Mouse (Mus musculus) hindbrain, embryonic 14.5 days (tissue): ENCODE results near the gene St3gal5. TPM values are rescaled to one million over a fixed set of nuclear protein-coding genes. Genes with fewer than 3 reads are reported as not detected.
A peak's percentile ranks its signal among the peaks of the same experiment; 100 is the strongest.

Experiments used
- ATAC-seq: fragments of 200-750 bp; cut with Nextera tagmentation; 2 replicates; pipeline ENCODE4 v1.8.0; 2017; ENCODE audit warnings: moderate number of reproducible peaks, mild to moderate bottlenecking, moderate TSS enrichment, moderate library complexity; ENCODE audit not compliant: low FRiP score
- DNase-seq: peaks from one replicate; pipeline ENCODE4 v3.0.0-alpha.2; 2015; ENCODE audit warnings: low spot score
- H3K27ac ChIP-seq: fragments of 300-500 bp; sonication (generic); 2 replicates; pipeline ENCODE4 v1.5.1; 2014; ENCODE audit warnings: mild to moderate bottlenecking, moderate library complexity
- H3K27me3 ChIP-seq: fragments of 300-500 bp; sonication (generic); 2 replicates; pipeline ENCODE4 v1.6.1; 2014; ENCODE audit warnings: mild to moderate bottlenecking, low read length, mixed read lengths; ENCODE audit not compliant: control insufficient read depth, insufficient read depth
- H3K36me3 ChIP-seq: fragments of 300-500 bp; sonication (generic); replicated peaks from 2 replicates; pipeline ENCODE4 v1.6.1; 2014; ENCODE audit not compliant: control insufficient read depth, insufficient read depth
- H3K4me1 ChIP-seq: fragments of 300-500 bp; sonication (generic); replicated peaks from 2 replicates; pipeline ENCODE4 v1.6.1; 2014; ENCODE audit warnings: antibody characterized with exemption, low read length, mixed read lengths; ENCODE audit not compliant: control insufficient read depth, insufficient read depth
- H3K4me2 ChIP-seq: fragments of 300-500 bp; sonication (generic); replicated peaks from 2 replicates; pipeline ENCODE4 v1.6.1; 2014; ENCODE audit warnings: mild to moderate bottlenecking, moderate library complexity
- H3K4me3 ChIP-seq: fragments of 300-500 bp; sonication (generic); replicated peaks from 2 replicates; pipeline ENCODE4 v1.5.1; 2014; ENCODE audit warnings: mild to moderate bottlenecking, low read length
- H3K9ac ChIP-seq: fragments of 300-500 bp; sonication (generic); 2 replicates; pipeline ENCODE4 v1.6.1; 2014
- H3K9me3 ChIP-seq: fragments of 300-500 bp; sonication (generic); 2 replicates; pipeline ENCODE4 v1.6.1; 2016; ENCODE audit warnings: low read length; ENCODE audit not compliant: control insufficient read depth
- WGBS: fragments of 180-500 bp; shearing (Covaris S2); extraction: QIAGEN DNeasy Blood & Tissue Kit; methylation state at CpG from one replicate; pipeline ENCODE4 v1.1.7; 2014; 5-methylcytosine and 5-hydroxymethylcytosine counted together
- polyA plus RNA-seq: library from polyadenylated mRNA; unstranded; fragments of >200 nt; fragmentation: Nextera tagmentation; extraction: Ambion mirVana; gene quantifications from 2 replicates; pipeline ENCODE4 v1.2.1, GENCODE M21; 2014

The St3gal5 gene
- polyA plus RNA-seq, 1 experiment from 2014 or later: 64.9 TPM

DNA sequence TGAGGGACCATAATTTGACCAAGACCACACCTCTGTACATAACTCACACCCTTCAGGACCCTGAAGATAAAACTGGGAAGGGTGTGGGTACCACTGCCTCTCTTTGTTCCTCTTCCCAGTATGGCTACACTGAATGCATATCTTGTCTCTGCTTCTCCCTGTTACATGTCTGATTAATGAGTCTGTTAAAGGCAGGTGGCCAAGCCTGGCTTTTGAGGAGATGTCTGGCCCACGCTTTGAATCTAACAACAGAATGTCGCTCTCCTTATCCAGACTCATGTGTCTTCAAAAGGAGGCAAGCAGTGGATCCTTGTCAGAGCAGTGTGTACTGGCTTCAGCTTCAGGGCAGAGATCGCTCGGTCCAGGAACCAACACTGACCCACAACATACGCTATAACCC is 87.2 kb downstream of the St3gal5 start:
- Histone ChIP-seq H3K4me1 (peaks cover 9% of the 10 kb centered on the region; the same call in 1 of the 2 replicates), H3K27ac (no peak overlapping the region), H3K27me3 (peaks cover 13% of the 10 kb centered on the region), H3K4me3 (no peak overlapping the region), H3K9me3 (no peaks in the 10 kb centered on the region), H3K36me3 (no peaks in the 10 kb centered on the region), H3K4me2 (no peak overlapping the region), H3K9ac (no peak overlapping the region)
- no peak for ATAC-seq
- 84% methylated on average over 5 of the region's 5 CpGs for WGBS
- DNase-seq: no peak

DNA sequence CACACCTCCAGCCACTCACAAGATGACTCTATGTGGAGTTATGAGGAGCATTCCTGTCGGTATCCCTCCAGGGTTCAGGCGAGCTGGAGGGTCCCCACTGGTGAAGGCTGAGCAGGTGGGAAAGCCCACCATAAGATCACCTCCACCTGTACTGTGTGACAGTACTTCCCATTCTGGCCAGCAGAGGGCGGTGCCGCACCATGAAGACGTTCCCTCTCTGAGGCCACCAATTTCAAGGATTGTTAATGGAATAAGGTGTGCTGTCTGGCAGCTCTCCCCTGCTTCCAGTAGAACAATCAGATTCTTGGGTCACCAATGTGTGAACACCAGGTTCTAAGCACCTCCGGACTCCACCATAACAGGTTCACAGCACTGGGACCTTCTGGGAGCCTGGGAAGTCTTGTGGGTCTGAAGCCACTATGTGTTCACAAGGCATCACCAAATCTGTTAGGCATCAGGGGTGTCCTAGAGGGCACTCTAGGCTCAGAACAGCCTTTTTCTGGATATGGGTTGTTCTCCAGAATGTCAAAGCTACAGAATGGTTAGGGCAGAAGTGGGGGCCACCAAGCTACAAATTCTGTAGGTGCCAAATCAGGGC is 88.6 kb downstream of the St3gal5 start:
- Histone ChIP-seq H3K27me3 (peaks cover 23% of the 10 kb centered on the region), H3K9ac (no peak overlapping the region), H3K4me3 (no peak overlapping the region), H3K4me2 (no peak overlapping the region), H3K9me3 (no peaks in the 10 kb centered on the region), H3K27ac (no peak overlapping the region), H3K4me1 (peaks cover 10% of the 10 kb centered on the region; the same call in 1 of the 2 replicates), H3K36me3 (no peaks in the 10 kb centered on the region)
- WGBS: 5% methylated on average over 6 of the region's 6 CpGs
- DNase-seq: peak; percentile 84
- peak; percentile 83 for ATAC-seq

DNA sequence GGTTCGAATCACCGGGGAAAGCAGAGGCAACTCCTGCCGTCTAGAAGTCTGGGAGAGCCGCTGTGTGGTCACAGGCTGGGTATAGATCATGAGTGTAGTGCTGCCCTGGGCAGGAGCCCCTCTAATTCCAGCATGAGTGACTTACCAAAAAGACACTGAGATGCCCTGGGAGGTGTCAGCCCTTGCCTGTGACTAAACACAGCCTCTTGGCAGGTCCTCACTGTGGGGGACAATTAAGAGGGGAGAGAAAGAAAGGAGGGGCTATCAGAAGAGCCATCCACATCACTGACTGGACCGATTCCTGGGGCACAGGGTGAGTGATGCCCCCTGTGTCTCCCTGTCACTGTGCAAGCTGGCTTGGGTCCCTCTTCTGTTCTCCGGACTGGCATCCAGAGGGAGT is 89.4 kb downstream of the St3gal5 start:
- H3K27me3 ChIP-seq: peaks cover 30% of the 10 kb centered on the region
- no peak for ATAC-seq
- no peak overlapping the region for H3K4me3 ChIP-seq
- DNase-seq: no peak
- no peaks in the 10 kb centered on the region for H3K9me3 ChIP-seq
- H3K9ac ChIP-seq: no peak overlapping the region
- H3K4me1 ChIP-seq: peaks cover 10% of the 10 kb centered on the region; the same call in 1 of the 2 replicates
- H3K36me3 ChIP-seq: no peaks in the 10 kb centered on the region
- 68% methylated on average over 6 of the region's 6 CpGs for WGBS
- no peak overlapping the region for H3K4me2 ChIP-seq
- H3K27ac ChIP-seq: no peak overlapping the region

DNA sequence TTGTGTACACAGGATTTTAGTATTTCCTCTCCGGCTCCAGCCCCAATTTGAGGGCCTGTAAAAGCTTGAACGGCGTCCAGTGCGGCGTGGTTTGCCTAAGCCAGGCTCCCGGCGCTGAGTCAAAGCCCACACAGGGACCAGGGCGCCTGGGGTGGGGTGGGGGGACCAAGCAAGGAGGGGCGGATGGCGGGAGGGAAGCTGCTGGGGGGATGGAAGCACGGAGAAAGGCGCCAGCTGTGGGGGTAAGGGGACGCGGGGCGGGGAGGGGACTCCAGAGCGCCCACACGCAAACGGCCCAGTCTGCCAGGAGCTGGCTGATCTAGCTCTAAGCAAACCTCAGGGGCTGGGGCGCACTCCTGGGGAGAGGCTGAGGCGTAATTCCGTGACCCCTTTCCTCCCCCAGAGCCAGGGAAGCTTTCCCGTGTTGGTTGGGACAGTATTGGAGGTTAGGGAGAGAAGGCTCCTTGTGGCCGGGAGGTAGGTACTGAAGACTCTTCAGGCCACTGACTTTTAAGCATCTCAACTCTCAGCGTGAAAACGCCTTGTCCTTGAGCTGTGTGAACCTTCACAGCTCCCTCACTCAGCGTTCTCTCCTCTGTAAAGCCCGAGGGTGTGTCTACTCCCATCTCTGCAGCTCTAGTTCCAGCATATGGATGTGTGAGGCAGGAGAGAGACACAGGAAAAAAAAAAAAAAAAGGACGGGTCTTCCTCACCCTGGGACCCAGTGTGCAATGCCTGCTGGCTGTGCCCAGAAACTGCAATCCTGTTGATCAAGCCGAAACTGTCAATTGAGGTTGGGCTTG is 91.9 kb downstream of the St3gal5 start:
- 3% methylated on average over 28 of the region's 29 CpGs for WGBS
- H3K27me3 ChIP-seq: peaks cover 30% of the 10 kb centered on the region

DNA sequence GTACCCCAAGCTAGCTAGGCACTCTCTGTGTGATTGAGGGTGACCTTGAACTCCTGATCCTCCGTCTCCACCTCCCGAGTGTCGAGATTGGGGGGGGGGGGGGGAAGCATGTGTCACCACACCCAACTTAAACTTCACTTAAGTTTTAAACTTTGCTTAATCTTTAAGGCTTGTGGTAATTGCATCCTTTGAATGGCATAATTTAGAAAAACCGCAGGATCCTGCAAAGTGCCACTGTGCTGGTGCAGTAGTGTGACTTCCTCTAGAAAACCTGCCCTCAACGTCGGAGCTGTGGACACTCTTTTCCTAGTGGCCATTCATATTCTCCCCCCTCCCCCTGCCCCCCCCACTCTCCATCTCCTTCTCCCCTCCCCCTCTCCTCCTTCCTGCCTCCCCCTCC is 92.7 kb downstream of the St3gal5 start:
- Histone ChIP-seq H3K4me3 (no peak overlapping the region), H3K4me1 (peaks cover 10% of the 10 kb centered on the region; the same call in 1 of the 2 replicates), H3K27me3 (peaks cover 30% of the 10 kb centered on the region), H3K36me3 (no peaks in the 10 kb centered on the region), H3K4me2 (no peak overlapping the region), H3K9ac (no peak overlapping the region), H3K9me3 (no peaks in the 10 kb centered on the region), H3K27ac (no peak overlapping the region)
- WGBS: 35% methylated on average over 6 of the region's 6 CpGs
- ATAC-seq (no peak), DNase-seq (no peak)

More for the DNA sequence above, 91.9 kb downstream of the St3gal5 start:
- Histone ChIP-seq H3K4me2 (peak overlapping the region; percentile 50), H3K4me1 (peaks cover 10% of the 10 kb centered on the region; the same call in 1 of the 2 replicates), H3K9me3 (no peaks in the 10 kb centered on the region), H3K4me3 (peak overlapping the region; percentile 11; the same call in 1 of the 2 replicates), H3K27ac (no peak overlapping the region), H3K36me3 (no peaks in the 10 kb centered on the region), H3K9ac (peak overlapping the region; percentile 42; the same call in 1 of the 2 replicates)
- ATAC-seq: no peak
- DNase-seq: no peak

DNA sequence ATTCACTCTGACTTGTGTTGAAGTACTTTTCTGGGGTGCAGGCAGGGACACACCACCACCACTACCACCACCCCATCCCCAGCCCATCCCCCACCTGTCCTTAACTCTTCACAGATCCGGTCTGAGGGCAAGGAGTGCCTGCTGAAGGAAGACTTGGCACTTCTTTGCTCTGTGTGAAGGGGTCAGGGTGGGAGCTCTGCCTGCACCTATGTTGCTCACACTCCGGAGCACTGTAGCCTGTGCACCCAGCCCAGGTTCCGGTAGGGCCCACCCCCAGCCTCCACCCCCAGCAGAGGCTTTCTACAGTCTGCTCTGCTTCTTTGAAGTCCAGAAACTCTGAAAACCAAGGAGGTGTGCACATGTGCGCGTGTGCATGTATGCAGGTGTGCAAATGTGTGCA is 93.2 kb downstream of the St3gal5 start:
- H3K9me3 ChIP-seq: peaks cover under 1% of the 10 kb centered on the region; the same call in 1 of the 2 replicates
- 74% methylated on average over 5 of the region's 5 CpGs for WGBS
- H3K36me3 ChIP-seq: no peaks in the 10 kb centered on the region
- no peak overlapping the region for H3K4me3 ChIP-seq
- DNase-seq: no peak
- H3K27me3 ChIP-seq: peaks cover 30% of the 10 kb centered on the region
- H3K27ac ChIP-seq: no peak overlapping the region
- ATAC-seq: no peak
- H3K9ac ChIP-seq: no peak overlapping the region
- peaks cover 10% of the 10 kb centered on the region; the same call in 1 of the 2 replicates for H3K4me1 ChIP-seq
- no peak overlapping the region for H3K4me2 ChIP-seq

DNA sequence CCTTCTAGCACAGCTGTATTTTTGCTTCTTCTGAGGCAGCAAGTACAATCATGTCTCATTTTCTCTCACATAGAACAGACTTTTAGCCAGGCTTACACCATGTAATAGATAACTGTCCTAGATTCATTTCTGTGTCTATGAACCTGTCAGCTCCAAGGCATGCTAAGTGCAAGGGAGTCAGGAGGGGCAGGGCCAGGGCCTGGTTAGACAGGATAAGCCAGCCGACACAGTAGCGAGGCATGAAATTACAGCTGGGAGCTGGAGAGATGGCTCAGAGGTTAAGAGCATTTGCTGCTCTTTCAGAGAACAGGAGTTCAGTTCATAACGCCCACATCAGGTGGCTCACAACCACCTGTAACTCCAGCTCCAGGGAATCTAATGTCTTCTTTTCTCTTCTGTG is 99.3 kb downstream of the St3gal5 start:
- no peak overlapping the region for H3K4me3 ChIP-seq
- H3K27me3 ChIP-seq: 0 out of 2 replicates have a peak, but pooled peaks cover under 1% of the 10 kb centered on the region
- H3K36me3 ChIP-seq: no peaks in the 10 kb centered on the region
- 81% methylated on average over 3 of the region's 3 CpGs for WGBS
- peaks cover 3% of the 10 kb centered on the region; the same call in 1 of the 2 replicates for H3K9me3 ChIP-seq
- no peak overlapping the region for H3K4me2 ChIP-seq
- H3K27ac ChIP-seq: no peak overlapping the region
- H3K4me1 ChIP-seq: no peaks in the 10 kb centered on the region
- DNase-seq (no peak), ATAC-seq (no peak)
- no peak overlapping the region for H3K9ac ChIP-seq

DNA sequence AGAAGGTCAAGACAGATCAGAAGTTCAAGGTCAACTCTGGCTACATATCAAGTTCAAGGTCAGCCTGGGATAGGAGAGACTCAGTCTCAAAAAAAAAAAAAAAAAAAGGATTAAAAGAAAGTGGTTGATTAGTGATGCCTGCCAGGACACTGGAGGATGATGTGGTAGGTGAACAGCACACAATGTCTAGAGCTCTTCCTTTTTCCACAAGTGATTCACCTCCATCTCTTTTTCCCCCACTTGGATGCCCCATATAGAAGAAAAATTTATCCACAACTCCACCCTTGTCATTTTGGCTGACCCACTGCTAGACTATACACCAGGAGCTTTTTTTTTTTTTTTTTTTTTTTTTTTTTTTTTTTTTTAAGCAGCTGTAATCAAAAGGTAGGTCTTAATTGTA is 100.1 kb downstream of the St3gal5 start:
- H3K9me3 ChIP-seq: peaks cover 3% of the 10 kb centered on the region; the same call in 1 of the 2 replicates
- DNase-seq (no peak), ATAC-seq (no peak)
- H3K9ac ChIP-seq: no peak overlapping the region
- no peaks in the 10 kb centered on the region for H3K27me3 ChIP-seq
- H3K27ac ChIP-seq: no peak overlapping the region
- H3K4me2 ChIP-seq: no peak overlapping the region
- no peaks in the 10 kb centered on the region for H3K4me1 ChIP-seq
- no peak overlapping the region for H3K4me3 ChIP-seq
- H3K36me3 ChIP-seq: no peaks in the 10 kb centered on the region

DNA sequence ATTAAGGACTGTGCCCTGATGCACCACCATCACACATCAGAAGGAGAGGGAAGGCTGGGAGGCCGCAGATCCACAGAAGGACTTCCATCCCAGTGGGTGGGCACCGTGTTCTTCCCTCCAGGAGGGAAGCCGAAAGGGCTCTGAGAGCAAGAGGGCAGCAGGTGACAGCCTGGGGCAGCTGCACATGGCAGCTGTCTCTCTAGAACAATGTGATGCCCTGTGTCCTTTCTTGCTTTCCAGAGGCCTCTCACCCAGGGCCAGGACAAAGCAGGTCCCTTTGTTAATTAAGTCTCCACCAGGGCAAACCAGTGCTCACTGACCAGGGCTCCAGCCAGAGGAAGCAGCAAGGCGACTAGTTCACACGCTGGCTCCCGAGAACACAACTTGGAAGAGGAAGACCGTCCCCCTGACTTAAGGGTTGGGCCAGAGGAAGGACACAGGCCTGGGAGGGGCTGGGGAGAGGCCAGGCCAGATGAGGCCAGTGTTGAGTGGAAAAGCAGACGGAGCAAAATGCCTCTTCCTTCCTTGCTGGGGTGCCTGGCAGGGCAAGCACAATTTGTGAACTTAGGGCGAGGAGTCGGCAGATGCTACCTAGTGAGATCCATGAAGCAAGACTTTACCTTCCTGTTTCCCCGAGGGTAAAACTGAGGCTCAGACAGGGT is 103.3 kb downstream of the St3gal5 start:
- 36% methylated on average over 11 of the region's 11 CpGs for WGBS
- H3K27me3 ChIP-seq: no peaks in the 10 kb centered on the region
- no peaks in the 10 kb centered on the region for H3K36me3 ChIP-seq
- no peak overlapping the region for H3K4me3 ChIP-seq
- no peak overlapping the region for H3K4me2 ChIP-seq
- peaks cover 1% of the 10 kb centered on the region; the same call in 1 of the 2 replicates for H3K9me3 ChIP-seq
- ATAC-seq: no peak
- H3K4me1 ChIP-seq: no peaks in the 10 kb centered on the region
- no peak overlapping the region for H3K9ac ChIP-seq
- no peak for DNase-seq
- H3K27ac ChIP-seq: no peak overlapping the region
